ENCODE assay signal across 13 mouse cellular contexts in genomic region chr3:139615791-139616190, GRCm38 (mm10).
"Had no signal": no experiment of that assay in that cellular context is flagged by ENCODE, and none has a peak within 500 bp of the region (broad histone marks: within the 10 kb centered on the region; RNA-seq: fewer than 3 reads in every experiment).

No protein-coding gene starts in this region.

- DNase-seq: kidney, adult 18-20 months; kidney, adult 9 months; kidney, postnatal 14 days; kidney, postnatal 4 days; left cerebral cortex, postnatal 4 days; liver, postnatal 0 days; lung, embryonic 14.5 days; lung, postnatal 36 days; retina, postnatal 1 day; right cerebral cortex, postnatal 25 days; spleen, adult 18-20 months; thymus, adult 2 months; thymus, postnatal 25 days had no signal
